Mouse (Mus musculus) adrenal gland, adult (tissue): ENCODE data around the gene Trpd52l3.

Source experiments
- DNase-seq, 2 experiments: peaks; one replicate each; pipeline ENCODE4 v3.0.0; 2022 to 2023; ENCODE audit warnings: low spot score in 1 of 2; ENCODE audit not compliant: inconsistent age in 2 of 2

Gene Trpd52l3

DNA sequence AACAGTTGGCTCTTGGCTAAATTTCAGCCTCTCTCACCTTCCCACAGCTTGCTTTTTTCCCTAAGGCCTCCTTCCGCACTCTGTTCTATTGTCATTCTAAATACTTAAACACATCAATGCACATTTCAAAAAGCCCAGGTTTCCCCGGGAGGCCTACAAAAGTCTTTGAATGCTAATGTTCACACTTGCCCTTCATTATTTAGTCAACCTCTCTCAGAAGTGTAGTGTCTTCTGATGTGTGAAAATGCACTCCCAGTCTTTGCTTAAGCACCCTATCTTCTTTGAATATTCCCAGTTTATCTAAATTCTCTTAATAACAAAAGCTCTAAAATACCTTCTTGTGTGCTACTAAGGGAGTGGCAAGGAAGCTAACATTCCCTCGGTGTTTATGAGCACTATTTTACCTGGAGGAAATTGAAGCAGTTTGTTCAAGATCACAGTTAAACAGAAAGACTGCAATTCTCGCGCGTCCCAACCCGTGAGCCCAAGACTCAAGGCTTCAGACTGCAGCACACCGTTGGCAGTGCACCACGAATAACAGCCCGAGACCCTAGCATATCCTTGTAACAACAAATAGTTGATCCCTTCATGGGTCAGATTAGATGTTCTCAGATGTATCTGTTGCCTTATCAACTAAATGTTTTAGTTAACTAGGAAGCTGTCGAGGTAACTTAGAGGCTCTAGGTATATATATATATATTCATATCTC lies 25.6 kb downstream of the Trpd52l3 start:
- DNase-seq, result peak in 1 of 2 experiments; percentile 26

DNA sequence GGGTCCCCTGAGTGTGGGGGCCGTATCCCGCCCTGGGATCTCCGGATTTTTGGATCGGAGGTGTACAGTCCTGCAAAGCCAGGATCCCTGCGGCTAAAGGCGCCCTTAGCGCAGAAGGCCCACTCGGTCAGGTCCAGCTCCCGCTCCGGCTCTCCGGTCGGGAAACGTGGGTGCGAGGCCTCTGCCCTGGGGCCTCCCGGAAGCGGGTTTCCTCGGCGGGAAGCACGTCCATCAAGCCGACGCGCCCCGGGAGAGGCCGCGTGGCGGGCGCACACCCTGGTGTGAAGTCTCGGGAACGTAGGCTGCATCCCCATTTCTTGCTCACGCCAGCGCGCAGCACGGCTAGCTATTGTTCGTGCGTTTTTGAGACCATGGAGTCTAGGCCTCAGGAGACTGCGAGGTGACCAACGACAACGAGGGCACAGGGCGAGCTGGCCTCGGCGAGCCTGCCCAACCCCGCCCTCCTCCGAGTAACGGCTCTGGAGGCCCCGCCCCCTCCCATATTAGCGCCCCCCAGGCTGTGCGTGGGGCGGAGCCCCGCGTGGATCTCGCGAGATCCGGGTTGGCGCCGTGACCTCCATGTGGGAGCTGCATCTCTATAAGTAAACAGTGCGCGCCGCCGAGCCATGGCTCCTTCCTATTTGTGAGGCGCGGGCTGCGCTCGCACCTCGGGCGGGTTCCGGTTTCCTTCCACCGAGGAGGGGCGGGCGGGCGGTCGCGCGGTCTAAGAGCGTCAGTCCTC lies 26.5 kb downstream of the Trpd52l3 start, which contains the start of gene Uhrf2:
Gene Uhrf2, plus strand, starts transcription at position 620 of the 742 bp plus-strand sequence.
- DNase-seq, result peak; percentile 96 to 99

DNA sequence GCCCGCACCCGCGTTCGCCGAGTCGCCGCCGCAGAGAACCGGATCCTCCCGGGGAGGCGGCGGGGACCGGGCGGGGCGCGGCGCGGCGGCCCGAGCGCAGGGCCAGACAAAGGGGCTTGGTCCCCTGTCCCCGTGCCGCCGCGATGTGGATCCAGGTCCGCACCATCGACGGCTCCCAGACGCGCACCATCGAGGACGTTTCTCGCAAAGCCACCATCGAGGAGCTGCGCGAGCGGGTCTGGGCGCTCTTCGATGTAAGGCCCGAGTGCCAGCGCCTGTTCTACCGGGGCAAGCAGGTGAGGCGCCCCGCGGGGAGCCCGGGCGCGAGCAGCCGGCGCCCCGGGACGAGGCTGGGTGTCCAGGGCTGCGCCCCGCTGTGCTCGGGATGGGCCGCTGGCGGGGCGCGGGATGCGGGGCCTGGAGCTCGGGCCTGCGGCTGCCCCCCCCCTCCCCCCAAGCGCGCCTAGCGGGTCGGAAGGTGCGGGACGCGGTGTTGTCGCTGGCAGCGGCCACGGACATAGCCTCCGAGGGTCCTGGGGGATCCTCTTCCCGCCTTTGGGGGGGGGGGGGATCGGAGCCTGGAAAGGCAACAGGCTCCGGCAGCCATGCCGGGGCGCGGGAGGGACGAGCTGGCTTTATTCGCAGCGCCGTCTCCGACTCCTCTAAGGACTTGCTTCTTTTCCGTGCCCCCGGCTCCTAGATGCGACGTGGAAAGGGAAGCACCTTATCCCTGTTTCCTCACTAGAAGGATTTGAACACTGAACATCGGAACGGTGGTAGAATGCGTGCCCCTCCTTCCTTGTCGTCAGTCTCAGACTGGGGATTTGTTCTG lies 27.3 kb downstream of the Trpd52l3 start:
- DNase-seq, result peak; percentile 25 to 59

- peak in 1 of 2 experiments; percentile 58 for DNase-seq
Measured at GRCm38 (mm10) chr19:30031468-30031931, 27.9 kb downstream of the Trpd52l3 start.

GRCm38 (mm10) chr19:30032206-30032605 lies 28.6 kb downstream of the Trpd52l3 start:
- DNase-seq, result peak in 1 of 2 experiments; percentile 22

DNA sequence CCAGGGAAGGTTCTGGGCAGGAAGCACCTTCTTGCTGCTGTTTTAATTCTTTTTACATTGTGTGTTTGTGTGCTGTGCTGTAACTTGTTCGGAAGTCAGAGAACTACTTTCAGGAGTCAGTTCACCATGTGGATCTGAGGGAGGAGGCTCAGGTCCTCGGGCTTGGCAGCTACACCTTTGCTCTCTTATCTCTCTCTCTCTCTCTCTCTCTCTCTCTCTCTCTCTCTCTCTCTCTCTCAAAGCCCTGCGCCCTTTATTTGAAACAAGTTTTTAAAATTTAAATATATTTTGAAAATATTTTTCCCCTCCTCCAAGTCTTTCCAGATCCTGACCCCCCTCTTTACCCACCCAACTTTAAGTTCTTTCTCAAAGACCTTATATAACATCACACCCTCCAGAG lies 31.8 kb downstream of the Trpd52l3 start:
- no peak for DNase-seq

DNA sequence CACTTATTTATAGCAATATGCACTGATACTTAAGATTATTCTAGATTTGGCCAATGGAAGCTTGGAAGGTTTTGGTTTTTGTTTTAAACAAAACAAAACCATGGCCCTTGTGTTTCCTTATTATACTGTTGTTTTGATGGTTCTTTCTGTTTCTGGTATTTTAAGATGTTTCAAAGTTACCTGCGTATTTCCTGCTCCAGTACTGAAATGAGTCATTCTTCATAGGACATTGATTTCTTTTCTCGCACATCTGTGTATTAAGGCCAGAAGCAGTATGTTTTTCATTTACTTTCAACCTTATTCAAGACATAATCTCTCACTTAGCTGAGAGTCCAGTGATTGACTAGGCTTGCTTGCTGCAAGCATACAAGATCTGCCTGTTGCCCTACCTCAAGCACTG lies 40.1 kb downstream of the Trpd52l3 start:
- no peak for DNase-seq

- no peak for DNase-seq
Measured at GRCm38 (mm10) chr19:30044630-30045029, 41.0 kb downstream of the Trpd52l3 start.

DNA sequence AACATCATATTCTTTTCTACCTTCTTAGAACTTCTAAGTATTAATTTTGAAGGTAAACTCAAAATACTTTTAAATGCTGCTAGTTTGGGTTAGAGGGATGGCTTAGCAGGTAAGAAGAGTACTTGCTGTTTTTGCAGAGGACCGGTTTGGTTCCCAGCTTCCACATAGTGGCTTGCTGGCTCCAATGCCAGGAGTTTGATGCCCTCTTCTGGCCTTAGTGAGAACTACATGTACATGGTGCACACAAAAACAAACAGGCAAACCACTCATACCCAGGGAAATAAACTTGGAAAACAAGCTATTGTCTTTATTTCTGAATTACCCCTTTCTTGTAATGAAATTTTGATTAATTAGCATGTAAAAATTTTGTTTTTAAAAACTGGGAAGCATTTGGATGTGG lies 42.3 kb downstream of the Trpd52l3 start:
- peak in 1 of 2 experiments; percentile 51 for DNase-seq

DNA sequence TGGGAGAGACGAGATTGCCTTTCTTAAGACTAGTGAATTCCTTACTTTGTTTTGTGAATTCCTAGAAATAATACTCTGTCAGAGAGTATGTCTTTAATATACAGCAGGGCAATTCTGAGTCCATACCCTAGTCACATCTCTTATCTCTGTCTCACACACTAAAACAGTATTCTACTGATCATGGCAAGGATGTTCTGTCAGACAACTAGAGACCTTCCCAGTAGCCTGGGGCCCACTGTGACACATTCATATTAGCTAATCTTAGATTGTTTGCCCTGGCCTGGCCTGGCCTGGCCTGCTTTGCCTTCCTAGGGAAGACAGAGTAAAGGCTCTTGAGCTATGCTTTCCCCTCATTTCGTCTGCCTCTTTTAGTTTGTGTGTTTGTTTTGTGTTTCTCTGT lies 47.0 kb downstream of the Trpd52l3 start:
- DNase-seq, result no peak

DNA sequence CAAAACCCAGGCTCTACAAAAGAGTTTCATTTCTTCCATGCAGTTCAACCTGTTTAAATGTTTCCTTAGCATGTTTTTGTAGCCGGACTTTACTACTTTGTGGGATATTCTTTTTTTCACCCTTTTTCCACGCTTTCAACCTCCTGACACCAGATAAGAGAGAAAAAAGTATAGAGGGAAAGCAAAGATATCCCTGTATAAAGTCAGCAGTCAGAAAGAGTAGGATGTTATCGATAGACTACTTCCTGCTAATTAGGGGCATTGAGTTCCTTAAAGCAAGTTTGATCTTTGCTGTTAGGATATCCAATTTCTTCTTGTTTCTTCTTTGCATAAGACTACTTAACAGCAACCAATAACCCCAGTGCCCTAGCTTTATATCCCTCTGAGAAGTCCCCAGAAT lies 47.9 kb downstream of the Trpd52l3 start:
- DNase-seq, result no peak

GRCm38 (mm10) chr19:30054218-30054617 lies 50.6 kb downstream of the Trpd52l3 start:
- DNase-seq, result no peak
